Mouse (Mus musculus) kidney, adult 10 weeks (tissue): ENCODE measurements around the gene Plac8. TPM values are rescaled to one million over a fixed set of nuclear protein-coding genes. Genes with fewer than 3 reads are reported as not detected.

ENCODE experiments used
- polyA plus RNA-seq: library from polyadenylated mRNA; stranded (reverse); fragments of 350-450 nt; fragmentation: Illumina TruSeq; extraction: RNeasy Lipid Tissue Mini Kit (QIAGEN cat#74804); gene quantifications from one replicate; pipeline ENCODE4 v1.2.3, GENCODE M21; 2014; ENCODE audit warnings: low read depth, low replicate concordance

The Plac8 gene
- 12.7 TPM for polyA plus RNA-seq

DNA sequence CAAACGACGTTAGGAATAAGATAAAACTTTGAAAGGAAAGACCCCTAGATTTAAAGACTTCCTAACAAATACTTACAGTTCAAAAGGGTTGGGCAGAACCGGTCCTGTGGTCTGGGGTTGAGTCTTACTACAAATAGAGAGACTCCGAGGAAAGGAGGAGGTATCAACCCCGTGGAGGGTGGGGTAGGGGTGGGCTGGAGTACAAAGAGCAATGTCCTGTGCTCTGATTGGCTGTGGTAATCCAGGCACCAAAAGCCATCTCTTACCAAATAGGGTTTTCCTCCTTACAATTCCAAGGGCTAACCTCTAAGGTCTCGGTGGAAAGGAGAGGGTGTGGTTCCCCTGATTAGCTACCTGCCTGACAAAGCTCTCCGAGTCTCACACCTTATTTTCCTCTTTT, at the start of gene Plac8:
Gene Plac8, minus strand, starts transcription at position 177 of the 400 bp plus-strand sequence.

DNA sequence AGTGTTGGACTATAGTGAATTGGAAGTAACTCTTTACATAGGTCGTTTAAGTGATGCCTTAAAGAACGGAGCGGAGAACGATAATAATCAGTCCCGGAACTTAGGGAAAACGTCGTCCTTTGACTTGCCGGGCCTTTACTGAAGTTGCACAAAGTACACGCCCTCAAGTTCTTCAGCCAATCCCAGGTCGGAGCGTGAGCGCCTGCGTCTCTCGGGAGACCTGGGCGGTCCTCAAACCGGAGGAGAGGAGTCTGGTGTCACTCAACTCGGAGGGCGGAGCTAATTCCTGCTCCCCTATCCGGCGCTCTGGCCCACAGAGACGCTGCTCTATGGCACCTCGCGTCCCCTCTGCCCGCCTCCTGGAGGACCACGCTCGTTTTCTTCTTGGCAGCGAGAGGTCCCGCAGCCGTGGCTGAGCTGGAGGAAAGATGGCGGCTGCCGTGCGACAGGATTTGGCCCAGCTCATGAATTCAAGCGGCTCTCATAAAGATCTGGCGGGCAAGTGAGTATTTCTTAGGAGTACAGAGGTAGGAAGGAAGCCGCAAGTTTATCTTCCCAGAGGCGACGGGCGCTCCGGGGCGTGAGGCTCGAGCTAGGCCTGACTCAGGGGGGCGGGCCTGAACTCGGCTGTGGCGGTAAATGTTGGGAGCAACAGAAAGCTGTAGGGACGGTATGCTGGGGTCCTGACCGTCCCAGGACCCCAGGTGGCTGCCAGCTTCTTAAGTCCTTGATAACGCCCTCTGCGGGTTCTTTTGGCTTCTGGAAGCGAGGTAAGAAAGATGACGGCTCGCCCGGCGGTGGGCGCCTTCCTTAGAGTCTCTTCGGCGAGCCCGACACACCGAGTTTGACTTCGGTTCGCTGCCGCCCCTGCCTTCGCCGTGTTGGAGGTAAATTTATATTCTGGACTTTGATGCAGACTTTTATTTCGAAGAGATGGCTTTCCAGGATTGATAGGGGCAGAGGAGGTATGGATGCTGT, 53.7 kb downstream of the Plac8 start, which contains the start of gene Cops4:
Gene Cops4, plus strand, starts transcription at position 261 of the 978 bp plus-strand sequence.

Other genes starting within 250 kb of the Plac8 start
- gene Sec31a, start 156.0 kb downstream of the Plac8 start, polyA plus RNA-seq, result 180 TPM
- 19.7 TPM for gene Lin54, start 71.6 kb downstream of the Plac8 start, polyA plus RNA-seq
- 83.8 TPM for gene Cops4, start 53.9 kb downstream of the Plac8 start, polyA plus RNA-seq
- 26.3 TPM for gene Coq2, start 102.9 kb upstream of the Plac8 start, polyA plus RNA-seq
- 0.32 TPM for gene Hpse, start 147.5 kb upstream of the Plac8 start, polyA plus RNA-seq
- gene Helq, start 226.4 kb upstream of the Plac8 start, polyA plus RNA-seq, result 7.6 TPM
- gene Mrps18c, start 226.4 kb upstream of the Plac8 start, polyA plus RNA-seq, result 208 TPM
- 23.4 TPM for gene Abraxas1, start 248.7 kb upstream of the Plac8 start, polyA plus RNA-seq